In the genomic region with DNA sequence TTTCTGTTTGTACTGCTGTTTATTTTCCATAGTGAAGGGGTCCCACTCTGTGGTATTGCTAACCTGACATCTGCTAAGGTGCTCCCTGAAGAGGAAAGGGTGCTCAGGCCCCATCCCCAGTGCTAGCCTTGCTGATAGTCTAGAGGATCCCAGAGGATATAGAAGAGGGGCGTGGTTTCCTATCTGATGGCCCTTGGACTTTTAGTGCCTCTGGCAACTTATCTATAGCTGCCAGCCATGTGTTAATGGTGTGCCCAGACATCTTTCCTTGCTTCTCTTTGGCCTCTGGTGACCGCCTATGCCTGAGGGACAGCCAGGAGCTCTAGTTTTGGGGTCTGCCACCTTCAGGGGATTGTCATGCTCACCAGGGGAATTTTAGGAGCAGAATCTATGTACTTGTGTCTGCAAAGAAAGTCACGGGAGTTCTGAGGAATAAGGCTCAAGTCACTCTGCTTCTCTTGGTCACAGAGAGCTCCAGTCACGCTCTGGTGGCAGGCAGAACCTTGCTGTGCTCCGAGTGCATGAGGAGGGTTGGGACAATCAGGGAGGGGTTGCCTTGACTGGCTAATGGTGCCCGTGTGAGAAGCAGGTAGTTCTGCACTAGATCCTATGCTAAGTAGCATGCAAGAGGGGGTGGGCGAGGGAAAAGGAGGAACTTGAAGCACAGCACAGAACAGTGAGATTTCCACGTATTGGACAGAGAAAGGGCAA, we compare ENCODE assay signal across 23 mouse cellular contexts. TPM values are rescaled to one million over a fixed set of nuclear protein-coding genes. Genes with fewer than 3 reads are reported as not detected.
DNase-seq lines count a peak whose midpoint lies in the region; ATAC-seq lines count a peak whose summit lies in the region.
"Had no signal": no experiment of that assay in that cellular context is flagged by ENCODE, and none has a peak within 500 bp of the region (broad histone marks: within the 10 kb centered on the region; RNA-seq: fewer than 3 reads in every experiment).

No protein-coding gene starts in this region.

- no peaks in the 10 kb centered on the region for H3K27me3 ChIP-seq in limb, embryonic 13.5 days
- H3K27me3 ChIP-seq in limb, embryonic 10.5 days (ENCODE audit: low read depth, poor library complexity, severe bottlenecking), result no peaks in the 10 kb centered on the region
- H3K27me3 ChIP-seq in liver, embryonic 11.5 days (replicated peaks; ENCODE audit: control insufficient read depth, insufficient read depth, low read length), result no peaks in the 10 kb centered on the region
- H3K27me3 ChIP-seq in forebrain, embryonic 15.5 days, result no peaks in the 10 kb centered on the region
- no peaks in the 10 kb centered on the region for H3K27me3 ChIP-seq in forebrain, embryonic 13.5 days
- H3K27me3 ChIP-seq: heart, embryonic 12.5 days; hindbrain, embryonic 13.5 days; limb, embryonic 15.5 days had no signal

- WGBS in limb, embryonic 13.5 days, result 72% methylated on average over 8 of the region's 8 CpGs
- WGBS in limb, embryonic 10.5 days, result 76% methylated on average over 8 of the region's 8 CpGs
- 48% methylated on average over 8 of the region's 8 CpGs for WGBS in liver, embryonic 11.5 days
- 73% methylated on average over 8 of the region's 8 CpGs for WGBS in forebrain, embryonic 15.5 days
- WGBS in forebrain, embryonic 13.5 days, result 73% methylated on average over 8 of the region's 8 CpGs

- no peak for DNase-seq in limb, embryonic 10.5 days (ENCODE audit: low spot score)
- DNase-seq in c-Kit-positive CD71-positive TER-119-positive erythroid progenitor cells, embryonic 14.5 days (ENCODE audit: low spot score), result peak; percentile 72
- no peak for DNase-seq in liver, embryonic 11.5 days (ENCODE audit: low spot score)
- DNase-seq: adrenal gland, postnatal 36 days; cerebellum, adult 9-10 months; midbrain, embryonic 14.5 days; retina, postnatal 1 day; thymus, postnatal 4 days had no signal

- no peak overlapping the region for H3K4me2 ChIP-seq in limb, embryonic 13.5 days (replicated peaks)
- peak overlapping the region; percentile 22; the same call in 1 of the 2 replicates for H3K4me2 ChIP-seq in liver, embryonic 11.5 days
- no peak overlapping the region for H3K4me2 ChIP-seq in forebrain, embryonic 15.5 days (replicated peaks)
- no peak overlapping the region for H3K4me2 ChIP-seq in forebrain, embryonic 13.5 days
- H3K4me2 ChIP-seq: heart, embryonic 12.5 days; hindbrain, embryonic 13.5 days; limb, embryonic 15.5 days had no signal

- no peaks in the 10 kb centered on the region for H3K9me3 ChIP-seq in limb, embryonic 13.5 days
- no peaks in the 10 kb centered on the region for H3K9me3 ChIP-seq in limb, embryonic 10.5 days (replicated peaks)
- H3K9me3 ChIP-seq in liver, embryonic 11.5 days (ENCODE audit: control insufficient read depth, low read length), result no peaks in the 10 kb centered on the region
- H3K9me3 ChIP-seq in forebrain, embryonic 15.5 days, result no peaks in the 10 kb centered on the region
- H3K9me3 ChIP-seq in forebrain, embryonic 13.5 days (replicated peaks), result no peaks in the 10 kb centered on the region
- H3K9me3 ChIP-seq: embryonic facial prominence, embryonic 10.5 days; heart, embryonic 12.5 days; hindbrain, embryonic 13.5 days; limb, embryonic 15.5 days had no signal

- H3K9ac ChIP-seq in limb, embryonic 13.5 days, result 0 out of 2 replicates have a peak overlapping the region, but pooled peaks have one; percentile 13
- H3K9ac ChIP-seq in liver, embryonic 11.5 days (ENCODE audit: low read depth, low read length), result peak overlapping the region; percentile 14; the same call in 1 of the 2 replicates
- H3K9ac ChIP-seq in forebrain, embryonic 15.5 days (replicated peaks), result no peak overlapping the region
- no peak overlapping the region for H3K9ac ChIP-seq in forebrain, embryonic 13.5 days
- H3K9ac ChIP-seq: heart, embryonic 12.5 days; hindbrain, embryonic 13.5 days; limb, embryonic 15.5 days had no signal

- ATAC-seq in limb, embryonic 13.5 days (ENCODE audit: low FRiP score, low read depth), result no peak
- ATAC-seq in liver, embryonic 11.5 days (replicated peaks; ENCODE audit: low FRiP score), result peak; percentile 85
- peak; percentile 35; the same call in 1 of the 2 replicates for ATAC-seq in megakaryocyte progenitor cell, adult 5-6 weeks (replicated peaks; ENCODE audit: poor library complexity)
- no peak for ATAC-seq in forebrain, embryonic 15.5 days (replicated peaks)
- no peak for ATAC-seq in forebrain, embryonic 13.5 days
- ATAC-seq: forebrain, embryonic 16.5 days; inflammation-experienced regulatory T-cells, adult 6 months; lung, postnatal 0 days had no signal

- H3K27ac ChIP-seq in limb, embryonic 13.5 days, result no peak overlapping the region
- no peak overlapping the region for H3K27ac ChIP-seq in limb, embryonic 10.5 days
- H3K27ac ChIP-seq in liver, embryonic 11.5 days (ENCODE audit: low read depth, low read length), result peak overlapping the region; percentile 25; the same call in 1 of the 2 replicates
- H3K27ac ChIP-seq in forebrain, embryonic 15.5 days (replicated peaks), result no peak overlapping the region
- no peak overlapping the region for H3K27ac ChIP-seq in forebrain, embryonic 13.5 days
- H3K27ac ChIP-seq: embryonic facial prominence, embryonic 10.5 days; kidney, postnatal 0 days; limb, embryonic 15.5 days had no signal

- H3K4me1 ChIP-seq in limb, embryonic 13.5 days, result peaks cover 9% of the 10 kb centered on the region; the same call in 1 of the 2 replicates
- H3K4me1 ChIP-seq in limb, embryonic 10.5 days, result peaks cover 13% of the 10 kb centered on the region; the same call in 1 of the 2 replicates
- H3K4me1 ChIP-seq in liver, embryonic 11.5 days (replicated peaks; ENCODE audit: control insufficient read depth, insufficient read depth, low read length), result peaks cover 27% of the 10 kb centered on the region
- 0 out of 2 replicates have a peak, but pooled peaks cover 6% of the 10 kb centered on the region for H3K4me1 ChIP-seq in forebrain, embryonic 15.5 days
- 0 out of 2 replicates have a peak, but pooled peaks cover 5% of the 10 kb centered on the region for H3K4me1 ChIP-seq in forebrain, embryonic 13.5 days
- H3K4me1 ChIP-seq: limb, embryonic 15.5 days had no signal

- no peaks in the 10 kb centered on the region for H3K36me3 ChIP-seq in limb, embryonic 13.5 days
- H3K36me3 ChIP-seq in limb, embryonic 10.5 days, result no peaks in the 10 kb centered on the region
- H3K36me3 ChIP-seq in liver, embryonic 11.5 days (ENCODE audit: control insufficient read depth, insufficient read depth, low read length), result no peaks in the 10 kb centered on the region
- no peaks in the 10 kb centered on the region for H3K36me3 ChIP-seq in forebrain, embryonic 15.5 days
- H3K36me3 ChIP-seq in forebrain, embryonic 13.5 days (ENCODE audit: poor library complexity, severe bottlenecking), result no peaks in the 10 kb centered on the region
- H3K36me3 ChIP-seq: embryonic facial prominence, embryonic 10.5 days; heart, embryonic 12.5 days; limb, embryonic 15.5 days had no signal

- H3K4me3 ChIP-seq in limb, embryonic 13.5 days, result no peak overlapping the region
- no peak overlapping the region for H3K4me3 ChIP-seq in limb, embryonic 10.5 days
- no peak overlapping the region for H3K4me3 ChIP-seq in liver, embryonic 11.5 days (ENCODE audit: low read depth, low read length)
- H3K4me3 ChIP-seq in forebrain, embryonic 15.5 days, result no peak overlapping the region
- no peak overlapping the region for H3K4me3 ChIP-seq in forebrain, embryonic 13.5 days
- H3K4me3 ChIP-seq: embryonic facial prominence, embryonic 10.5 days; heart, embryonic 12.5 days; hindbrain, embryonic 13.5 days; limb, embryonic 15.5 days; myocyte had no signal

RNA-seq across cellular contexts. Expression of gene Fgd5, which starts 15.3 kb away (rescaled TPM):
- 7.0 TPM in 2 replicates for polyA plus RNA-seq in limb, embryonic 13.5 days (2015; fragmentation: Nextera tagmentation; extraction: Ambion mirVana)
- polyA plus RNA-seq in limb, embryonic 10.5 days (2016; fragmentation: Nextera tagmentation; extraction: Ambion mirVana), result 7.0 and 8.0 TPM in 2 replicates
- polyA plus RNA-seq in liver, embryonic 11.5 days (2014; fragmentation: Nextera tagmentation; extraction: Ambion mirVana), result 8.0 and 8.3 TPM in 2 replicates
- total RNA-seq in megakaryocyte progenitor cell, adult 5-6 weeks (2015), result 0.24 and 0.32 TPM in 2 replicates
- 0.41 TPM in 1 of 2 replicates, not detected in the other for total RNA-seq in megakaryocyte progenitor cell, adult 5-6 weeks (2017)
- 6.9 and 7.1 TPM in 2 replicates for polyA plus RNA-seq in forebrain, embryonic 15.5 days (2015; fragmentation: Nextera tagmentation; extraction: Ambion mirVana)
- polyA plus RNA-seq in forebrain, embryonic 13.5 days (2015; fragmentation: Nextera tagmentation; extraction: Ambion mirVana), result 5.2 and 6.0 TPM in 2 replicates
- total RNA-seq: CH12.LX; neutrophil, adult 5-6 weeks had no signal
- polyA plus RNA-seq: inflammation-experienced regulatory T-cells, adult 6 months; myocyte had no signal

Comparison
In these comparisons a context has a peak if more than half of its experiments do, and no peak if none do; other contexts are left out.
1. ATAC-seq: peak in liver, embryonic 11.5 days (single experiment) and megakaryocyte progenitor cell, adult 5-6 weeks (single experiment); none in limb, embryonic 13.5 days (single experiment), forebrain, embryonic 15.5 days (single experiment) and forebrain, embryonic 13.5 days (single experiment).
2. H3K9ac ChIP-seq: peak in limb, embryonic 13.5 days (single experiment) and liver, embryonic 11.5 days (single experiment); none in forebrain, embryonic 15.5 days (single experiment) and forebrain, embryonic 13.5 days (single experiment).